Mouse (Mus musculus): ENCODE measurements at regions not wholly inside any gene's neighbourhood (a gene's known extent, or its start where the extent isn't known, plus 50 kb on each side); places are given as distances from the start of the nearest gene placed in this dataset.
A peak's percentile ranks its signal among the peaks of the same experiment; 100 is the strongest.

GRCm38 (mm10) chr11:112988900-112989299, 206.9 kb downstream of the Sox9 start:
- Histone ChIP-seq H3K4me2 (no peak overlapping the region), H3K4me1 (peaks cover 49% of the 10 kb centered on the region), H3K9ac (no peak overlapping the region), H3K27me3 (peaks cover 12% of the 10 kb centered on the region; the same call in 1 of the 2 replicates), H3K27ac (no peak overlapping the region), H3K9me3 (no peaks in the 10 kb centered on the region), H3K36me3 (replicated peaks) (no peaks in the 10 kb centered on the region), H3K4me3 (replicated peaks) (no peak overlapping the region)
- no peak for ATAC-seq (ENCODE audit: low FRiP score)
- WGBS = 57% methylated on average over 1 of the region's 1 CpGs

DNA sequence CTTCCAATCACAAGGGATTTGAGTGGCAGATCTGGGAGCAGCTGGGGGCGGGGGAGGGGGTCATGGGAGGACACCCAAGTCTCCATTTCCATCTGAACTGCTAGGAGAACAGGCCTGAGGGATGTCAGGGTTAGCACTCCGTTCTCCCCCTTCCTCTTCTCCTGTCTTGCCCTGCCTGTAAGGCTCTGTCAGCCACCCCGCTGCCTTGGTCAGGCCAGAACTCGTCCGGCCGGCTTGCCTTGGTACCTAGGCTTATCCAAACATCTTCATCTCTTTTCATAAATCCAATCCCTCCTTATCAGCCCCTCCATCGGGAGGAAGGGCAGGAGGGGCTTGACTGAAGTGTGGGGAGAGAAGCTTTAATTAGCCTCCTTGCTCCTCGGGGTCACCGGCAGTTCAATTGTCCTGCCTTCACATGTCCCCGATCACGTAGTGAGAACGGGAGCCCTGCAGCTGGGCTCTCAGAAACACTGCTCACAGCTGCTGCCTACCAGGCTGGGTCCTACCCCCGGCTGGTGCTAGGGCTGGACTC, 208.0 kb downstream of the Sox9 start:
- peaks cover 48% of the 10 kb centered on the region for H3K4me1 ChIP-seq
- peaks cover 12% of the 10 kb centered on the region; the same call in 1 of the 2 replicates for H3K27me3 ChIP-seq
- 23% methylated on average over 13 of the region's 13 CpGs for WGBS
- no peaks in the 10 kb centered on the region for H3K36me3 ChIP-seq (replicated peaks)
- ATAC-seq (ENCODE audit: low FRiP score) = peak; percentile 70
- no peak overlapping the region for H3K9ac ChIP-seq
- no peaks in the 10 kb centered on the region for H3K9me3 ChIP-seq
- H3K4me2 ChIP-seq = no peak overlapping the region
- H3K4me3 ChIP-seq (replicated peaks) = no peak overlapping the region
- H3K27ac ChIP-seq = no peak overlapping the region

DNA sequence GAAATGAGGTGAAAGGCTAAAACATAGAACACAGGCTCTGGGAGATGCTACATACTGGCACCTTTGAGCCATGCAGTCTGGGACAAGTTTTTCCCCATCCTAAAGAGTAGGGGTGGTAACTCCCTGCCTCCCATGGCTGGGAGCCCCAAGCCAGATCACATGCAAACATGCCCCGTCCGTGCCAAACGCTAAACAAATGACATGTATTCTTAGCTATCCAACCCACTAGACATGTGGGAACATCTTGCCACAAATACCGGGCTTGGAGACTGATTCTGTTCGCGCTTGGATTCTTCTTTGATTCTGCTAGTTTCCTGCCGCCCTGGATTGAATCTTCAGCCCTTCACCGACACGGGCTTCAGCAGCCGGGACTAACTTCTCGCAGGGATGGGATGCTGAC, 208.7 kb downstream of the Sox9 start:
- Histone ChIP-seq H3K9me3 (no peaks in the 10 kb centered on the region), H3K27ac (no peak overlapping the region), H3K9ac (no peak overlapping the region), H3K36me3 (replicated peaks) (no peaks in the 10 kb centered on the region), H3K4me2 (no peak overlapping the region), H3K27me3 (peaks cover 8% of the 10 kb centered on the region; the same call in 1 of the 2 replicates), H3K4me3 (replicated peaks) (no peak overlapping the region), H3K4me1 (peaks cover 44% of the 10 kb centered on the region)
- no peak for ATAC-seq (ENCODE audit: low FRiP score)
- WGBS = 77% methylated on average over 11 of the region's 11 CpGs

DNA sequence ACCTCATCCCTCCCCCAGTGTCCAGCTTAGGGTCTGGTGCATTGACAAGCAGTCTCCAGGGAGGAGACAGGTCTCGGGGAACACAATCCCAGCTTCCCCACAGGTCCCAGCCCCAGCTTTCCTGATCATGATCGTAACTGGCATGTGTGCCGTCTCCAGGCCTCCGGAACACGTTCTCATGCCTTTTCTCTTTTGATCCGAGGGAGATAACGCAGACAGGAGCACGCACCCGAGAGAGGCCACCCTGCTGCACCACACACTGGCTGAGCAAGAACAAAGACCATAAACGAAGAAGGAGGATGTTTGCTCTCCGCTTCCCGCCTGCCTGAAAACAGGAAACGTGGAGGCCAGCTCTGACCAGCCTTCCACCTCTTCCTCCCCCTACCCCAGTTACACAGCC, 209.8 kb downstream of the Sox9 start:
- Histone ChIP-seq H3K27me3 (0 out of 2 replicates have a peak, but pooled peaks cover 5% of the 10 kb centered on the region), H3K4me2 (no peak overlapping the region), H3K36me3 (replicated peaks) (no peaks in the 10 kb centered on the region), H3K27ac (no peak overlapping the region), H3K9me3 (no peaks in the 10 kb centered on the region), H3K4me1 (peaks cover 44% of the 10 kb centered on the region), H3K4me3 (replicated peaks) (no peak overlapping the region), H3K9ac (no peak overlapping the region)
- WGBS = 29% methylated on average over 13 of the region's 13 CpGs
- no peak for ATAC-seq (ENCODE audit: low FRiP score)

- Histone ChIP-seq H3K9me3 (no peaks in the 10 kb centered on the region), H3K4me2 (no peak overlapping the region), H3K36me3 (replicated peaks) (no peaks in the 10 kb centered on the region), H3K4me1 (peaks cover 5% of the 10 kb centered on the region; the same call in 1 of the 2 replicates), H3K27ac (no peak overlapping the region), H3K4me3 (replicated peaks) (no peak overlapping the region), H3K9ac (no peak overlapping the region), H3K27me3 (no peaks in the 10 kb centered on the region)
- no peak for ATAC-seq (ENCODE audit: low FRiP score)
- WGBS = 55% methylated on average over 5 of the region's 5 CpGs
These were observed 217.0 kb downstream of the Sox9 start for GRCm38 (mm10) chr11:112998777-112999583.

DNA sequence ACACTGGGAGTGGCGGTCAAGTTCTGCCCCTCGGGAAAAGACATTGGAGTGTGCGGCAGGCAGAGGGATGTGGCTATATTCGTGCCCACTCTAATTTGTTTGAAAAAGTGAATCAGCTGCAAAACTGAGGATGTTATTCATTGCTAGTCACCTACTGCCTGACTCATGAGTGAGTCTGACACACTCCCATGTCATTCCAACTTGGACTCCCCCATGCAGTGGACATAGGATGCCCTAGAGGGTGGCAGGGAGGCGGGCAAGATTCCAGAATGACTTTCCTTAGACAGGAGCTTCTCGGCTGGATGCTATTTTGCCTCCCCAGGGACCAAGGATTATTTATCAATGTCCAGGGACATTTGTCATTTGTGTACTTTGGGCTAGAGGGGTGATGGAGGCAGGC, 219.0 kb downstream of the Sox9 start:
- Histone ChIP-seq H3K9me3 (no peaks in the 10 kb centered on the region), H3K4me1 (peaks cover 5% of the 10 kb centered on the region; the same call in 1 of the 2 replicates), H3K27ac (no peak overlapping the region), H3K9ac (no peak overlapping the region), H3K4me2 (no peak overlapping the region), H3K4me3 (replicated peaks) (no peak overlapping the region), H3K27me3 (no peaks in the 10 kb centered on the region), H3K36me3 (replicated peaks) (no peaks in the 10 kb centered on the region)
- 94% methylated on average over 6 of the region's 6 CpGs for whole genome bisulfite sequencing
- no peak for ATAC-seq (ENCODE audit: low FRiP score)

DNA sequence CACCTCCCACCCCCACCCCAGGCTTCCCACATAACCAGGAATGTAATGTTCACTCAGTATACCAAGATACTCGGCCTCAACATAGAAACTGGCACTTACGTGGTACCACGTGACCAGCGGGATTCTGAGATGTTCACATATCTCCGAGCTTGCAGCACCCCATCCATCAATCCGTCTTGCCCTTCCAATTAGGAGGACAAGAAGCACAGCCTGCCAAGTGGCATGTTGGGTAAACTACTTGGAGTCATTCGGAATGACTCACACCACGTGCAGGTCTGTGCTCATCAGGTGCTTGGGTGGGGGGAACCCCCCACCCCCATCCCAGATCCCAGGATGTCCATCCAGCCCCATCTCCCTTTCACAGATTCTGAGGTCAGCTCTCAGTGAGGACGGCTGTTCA, 223.9 kb downstream of the Sox9 start:
- no peak overlapping the region for H3K4me3 ChIP-seq (replicated peaks)

DNA sequence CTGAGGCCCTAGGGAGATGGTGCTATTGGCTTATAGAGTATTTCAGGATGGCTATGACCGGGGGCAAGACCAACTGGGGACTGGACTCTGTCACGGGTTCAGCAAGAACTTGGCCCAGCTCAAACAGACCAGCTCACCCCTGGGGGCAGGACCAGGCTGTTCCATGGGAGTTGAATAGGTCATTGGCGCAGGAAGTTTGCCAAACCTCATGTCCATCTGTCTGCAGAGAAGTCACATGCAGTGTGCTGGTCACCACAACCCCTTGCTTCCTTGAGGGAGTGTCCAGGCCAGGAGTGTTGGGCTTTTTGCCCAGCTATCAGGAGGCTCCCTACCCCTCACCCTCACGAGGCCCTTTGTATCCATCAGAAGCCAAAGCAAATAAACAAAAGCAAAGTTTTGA, 226.5 kb downstream of the Sox9 start:
- Histone ChIP-seq H3K9ac (no peak overlapping the region), H3K4me1 (peaks cover 2% of the 10 kb centered on the region; the same call in 1 of the 2 replicates), H3K4me3 (replicated peaks) (no peak overlapping the region), H3K4me2 (no peak overlapping the region), H3K9me3 (no peaks in the 10 kb centered on the region), H3K36me3 (replicated peaks) (no peaks in the 10 kb centered on the region), H3K27ac (no peak overlapping the region), H3K27me3 (no peaks in the 10 kb centered on the region)
- ATAC-seq (ENCODE audit: low FRiP score) = no peak
- whole genome bisulfite sequencing = 82% methylated on average over 4 of the region's 4 CpGs

More for the DNA sequence above, 223.9 kb downstream of the Sox9 start:
- no peaks in the 10 kb centered on the region for H3K27me3 ChIP-seq
- H3K9ac ChIP-seq = no peak overlapping the region
- H3K9me3 ChIP-seq = no peaks in the 10 kb centered on the region
- no peaks in the 10 kb centered on the region for H3K4me1 ChIP-seq
- H3K36me3 ChIP-seq (replicated peaks) = no peaks in the 10 kb centered on the region
- 84% methylated on average over 9 of the region's 9 CpGs for WGBS
- H3K4me2 ChIP-seq = no peak overlapping the region
- ATAC-seq (ENCODE audit: low FRiP score) = no peak
- no peak overlapping the region for H3K27ac ChIP-seq

DNA sequence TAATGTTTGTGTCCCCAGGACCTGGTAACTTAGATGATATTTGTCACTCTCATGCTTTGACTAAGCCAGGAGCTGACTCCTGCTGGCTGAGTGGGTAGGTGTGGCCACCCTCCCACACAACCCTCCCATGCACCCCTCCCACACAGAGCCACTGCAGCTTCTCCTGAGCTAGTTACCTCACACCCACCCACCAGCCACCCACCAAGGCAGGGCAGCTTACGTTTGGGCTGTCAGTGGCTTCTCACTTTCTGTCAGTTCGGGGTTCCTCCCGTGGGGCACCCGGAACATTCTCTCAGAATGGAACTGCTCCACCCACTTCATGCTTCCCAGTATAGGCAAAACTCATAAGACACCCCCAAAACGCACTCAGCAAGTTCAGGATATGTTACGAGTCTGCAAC, 227.4 kb downstream of the Sox9 start:
- no peak overlapping the region for H3K4me3 ChIP-seq (replicated peaks)
- no peak overlapping the region for H3K27ac ChIP-seq
- 93% methylated on average over 6 of the region's 6 CpGs for WGBS

GRCm38 (mm10) chr11:113010906-113011305, 228.9 kb downstream of the Sox9 start:
- Histone ChIP-seq H3K4me1 (peaks cover 25% of the 10 kb centered on the region), H3K4me2 (no peak overlapping the region), H3K9me3 (no peaks in the 10 kb centered on the region), H3K4me3 (replicated peaks) (no peak overlapping the region), H3K36me3 (replicated peaks) (no peaks in the 10 kb centered on the region), H3K27me3 (0 out of 2 replicates have a peak, but pooled peaks cover 3% of the 10 kb centered on the region), H3K27ac (no peak overlapping the region), H3K9ac (no peak overlapping the region)
- WGBS = 92% methylated on average over 5 of the region's 5 CpGs
- ATAC-seq (ENCODE audit: low FRiP score) = no peak

More for the DNA sequence above, 227.4 kb downstream of the Sox9 start:
- ATAC-seq (ENCODE audit: low FRiP score) = no peak
- peaks cover 11% of the 10 kb centered on the region; the same call in 1 of the 2 replicates for H3K4me1 ChIP-seq
- H3K9me3 ChIP-seq = no peaks in the 10 kb centered on the region
- no peaks in the 10 kb centered on the region for H3K27me3 ChIP-seq
- no peaks in the 10 kb centered on the region for H3K36me3 ChIP-seq (replicated peaks)
- no peak overlapping the region for H3K4me2 ChIP-seq
- H3K9ac ChIP-seq = no peak overlapping the region

GRCm38 (mm10) chr11:113014186-113015010, 232.4 kb downstream of the Sox9 start:
- Histone ChIP-seq H3K27ac (peak overlapping the region; percentile 50), H3K4me3 (replicated peaks) (no peak overlapping the region), H3K4me2 (no peak overlapping the region), H3K36me3 (replicated peaks) (no peaks in the 10 kb centered on the region), H3K27me3 (0 out of 2 replicates have a peak, but pooled peaks cover 3% of the 10 kb centered on the region), H3K9ac (no peak overlapping the region), H3K4me1 (peaks cover 49% of the 10 kb centered on the region), H3K9me3 (no peaks in the 10 kb centered on the region)
- 36% methylated on average over 9 of the region's 10 CpGs for WGBS
- ATAC-seq (ENCODE audit: low FRiP score) = 0 out of 2 replicates have a peak, but pooled peaks have one; percentile 15

DNA sequence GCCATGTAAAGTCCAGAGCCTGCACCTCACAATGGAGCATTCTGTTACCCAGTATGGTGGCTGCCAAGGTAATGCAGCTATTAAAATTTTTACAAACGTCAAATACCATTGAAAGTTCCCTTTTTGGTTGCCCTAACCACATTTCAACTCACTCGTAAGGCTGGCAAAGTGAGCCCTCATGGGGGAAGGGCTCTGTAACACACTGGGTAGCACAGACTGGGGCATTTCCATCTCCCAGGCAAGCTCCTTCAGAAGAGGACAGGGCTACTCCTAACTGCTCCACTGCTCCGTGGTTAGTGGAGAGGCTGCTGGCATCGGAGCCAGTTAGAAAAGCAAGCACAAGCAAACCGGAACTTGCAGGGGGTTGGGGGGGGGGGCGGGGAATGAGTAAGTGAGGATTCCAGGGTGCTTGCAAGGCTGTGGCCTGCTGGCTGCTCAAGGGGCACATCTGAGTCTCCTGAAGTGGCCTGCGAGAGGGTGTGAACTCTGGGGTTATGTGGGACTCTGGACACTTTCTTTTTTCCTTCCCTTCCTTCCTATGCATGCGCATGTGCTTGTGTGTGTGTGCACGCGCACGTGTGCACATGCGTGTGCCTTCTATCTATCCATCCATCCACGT, 233.8 kb downstream of the Sox9 start:
- Histone ChIP-seq H3K9me3 (no peaks in the 10 kb centered on the region), H3K4me2 (no peak overlapping the region), H3K4me1 (peaks cover 49% of the 10 kb centered on the region), H3K27ac (peak overlapping the region; percentile 77; the same call in 1 of the 2 replicates), H3K27me3 (0 out of 2 replicates have a peak, but pooled peaks cover 3% of the 10 kb centered on the region), H3K4me3 (replicated peaks) (no peak overlapping the region), H3K36me3 (replicated peaks) (no peaks in the 10 kb centered on the region), H3K9ac (no peak overlapping the region)
- ATAC-seq (ENCODE audit: low FRiP score) = no peak
- whole genome bisulfite sequencing = 53% methylated on average over 13 of the region's 13 CpGs
